Comparison of ENCODE assay signal across 9 mouse cellular contexts in the genomic region with DNA sequence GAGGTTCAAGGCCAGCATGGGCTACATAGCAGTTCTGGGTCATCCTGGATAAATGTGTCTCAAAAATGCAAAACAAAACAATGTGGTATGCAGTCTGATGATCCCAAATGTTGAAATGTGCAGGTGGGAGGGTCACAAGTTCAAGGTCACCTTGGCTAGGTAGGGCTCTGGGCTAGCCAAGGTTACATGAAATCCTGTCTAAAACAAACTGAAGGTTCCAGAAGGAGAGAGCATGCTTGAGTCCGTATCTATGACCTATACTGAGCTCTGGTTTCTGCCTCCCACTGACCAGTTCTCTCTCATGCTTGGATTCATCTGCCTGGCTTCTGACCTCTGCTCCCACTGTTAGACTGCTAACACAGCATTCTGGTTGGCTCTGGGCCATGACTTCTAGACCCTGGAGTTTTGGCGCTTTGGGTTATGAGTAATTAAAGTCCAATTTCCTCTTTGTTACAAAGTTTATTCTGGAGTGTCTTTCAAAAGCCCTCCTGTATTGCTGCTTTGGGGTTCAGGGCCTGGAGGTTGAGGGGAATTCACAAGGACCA. TPM values are rescaled to one million over a fixed set of nuclear protein-coding genes. Genes with fewer than 3 reads are reported as not detected.
DNase-seq lines count a peak whose midpoint lies in the region; ATAC-seq and TF ChIP-seq lines count a peak whose summit lies in the region.
"Had no signal": no experiment of that assay in that cellular context is flagged by ENCODE, and none has a peak within 500 bp of the region (broad histone marks: within the 10 kb centered on the region; RNA-seq: fewer than 3 reads in every experiment).

No protein-coding gene starts in this region.

- H3K4me1 ChIP-seq in lung, embryonic 16.5 days (replicated peaks; ENCODE audit: control insufficient read depth, insufficient read depth, low read length): peaks cover 63% of the 10 kb centered on the region

- no peaks in the 10 kb centered on the region for H3K36me3 ChIP-seq in lung, embryonic 16.5 days (ENCODE audit: control insufficient read depth, insufficient read depth, low read length)

- no peak overlapping the region for H3K4me3 ChIP-seq in gastrocnemius, adult 2 months
- no peak overlapping the region for H3K4me3 ChIP-seq in lung, embryonic 16.5 days (ENCODE audit: low read length)

- intact Hi-C loops in gastrocnemius, adult 2 months (cut with DNase I): no loop called here

- H3K27me3 ChIP-seq in lung, embryonic 16.5 days (ENCODE audit: control insufficient read depth, insufficient read depth, low read depth, low read length): no peaks in the 10 kb centered on the region

- DNase-seq in gastrocnemius, adult 2 months: peak; percentile 49
- DNase-seq in gastrocnemius, postnatal 4 days (ENCODE audit: low spot score in 2 of 2): no peak
- peak; percentile 41 for DNase-seq in NIH3T3 (ENCODE audit: low read depth)
- peak; percentile 97 for DNase-seq in kidney, adult 9 months
- no peak for DNase-seq in embryo, embryonic 11 days
- no peak for DNase-seq in urinary bladder, postnatal 14 days (ENCODE audit: low spot score)
- DNase-seq: layer of hippocampus, postnatal 36 days had no signal

- peak overlapping the region; percentile 61 for H3K27ac ChIP-seq in gastrocnemius, adult 2 months
- H3K27ac ChIP-seq in lung, embryonic 16.5 days (ENCODE audit: low read length): peak overlapping the region; percentile 88

- H3K4me2 ChIP-seq in lung, embryonic 16.5 days (ENCODE audit: low read depth, low read length): no peak overlapping the region

- TF ChIP-seq CTCF in gastrocnemius, adult 2 months (IDR thresholded peaks at IDR 0.05): no peak

- 29% methylated on average over 2 of the region's 2 CpGs for WGBS in lung, embryonic 16.5 days

- ATAC-seq in lung, embryonic 16.5 days (ENCODE audit: low read depth): no peak
- ATAC-seq in granulocyte monocyte progenitor cell, adult 5-6 weeks (replicated peaks; ENCODE audit: poor library complexity, severe bottlenecking): no peak

- no peak overlapping the region; the same call in 1 of the 2 replicates for H3K9ac ChIP-seq in lung, embryonic 16.5 days (ENCODE audit: low read length)

- H3K9me3 ChIP-seq in lung, embryonic 16.5 days (ENCODE audit: control insufficient read depth, low read length): no peaks in the 10 kb centered on the region

RNA-seq across cellular contexts. Expression of gene Tk1, which starts 3.9 kb away (rescaled TPM):
- total RNA-seq in gastrocnemius, adult 2 months (2021): 1 to 10 TPM; 2.5 to 2.8 TPM
- 10 to 100 TPM; 38.4 to 43.9 TPM for total RNA-seq in gastrocnemius, postnatal 4 days (2021)
- 130 and 131 TPM in 2 replicates for polyA plus RNA-seq in lung, embryonic 16.5 days (2015; fragmentation: Nextera tagmentation; extraction: Ambion mirVana)
- 198 and 208 TPM in 2 replicates for total RNA-seq in granulocyte monocyte progenitor cell, adult 5-6 weeks (2014; fragmentation: Nextera tagmentation)
- 90.8 and 105 TPM in 2 replicates for total RNA-seq in granulocyte monocyte progenitor cell, adult 5-6 weeks (2017)

RNA-seq across cellular contexts. Expression of gene Afmid, which starts 4.0 kb away (rescaled TPM):
- 1 to 10 TPM; 3.1 to 3.3 TPM for total RNA-seq in gastrocnemius, adult 2 months (2021)
- 1 to 10 TPM; 6.1 to 9.6 TPM for total RNA-seq in gastrocnemius, postnatal 4 days (2021)
- polyA plus RNA-seq in lung, embryonic 16.5 days (2015; fragmentation: Nextera tagmentation; extraction: Ambion mirVana): 4.9 and 5.4 TPM in 2 replicates
- 7.5 and 9.0 TPM in 2 replicates for total RNA-seq in granulocyte monocyte progenitor cell, adult 5-6 weeks (2014; fragmentation: Nextera tagmentation)
- total RNA-seq in granulocyte monocyte progenitor cell, adult 5-6 weeks (2017): 1.4 and 1.9 TPM in 2 replicates

RNA-seq across cellular contexts. Expression of gene Birc5, which starts 19.3 kb away (rescaled TPM):
- total RNA-seq in gastrocnemius, adult 2 months (2021): not detected
- 10 to 100 TPM; 23.2 to 25.2 TPM for total RNA-seq in gastrocnemius, postnatal 4 days (2021)
- polyA plus RNA-seq in lung, embryonic 16.5 days (2015; fragmentation: Nextera tagmentation; extraction: Ambion mirVana): 312 and 336 TPM in 2 replicates
- total RNA-seq in granulocyte monocyte progenitor cell, adult 5-6 weeks (2014; fragmentation: Nextera tagmentation): 93.9 and 128 TPM in 2 replicates
- 200 and 221 TPM in 2 replicates for total RNA-seq in granulocyte monocyte progenitor cell, adult 5-6 weeks (2017)

RNA-seq across cellular contexts. Expression of gene Gm20708, which starts 20.3 kb away (rescaled TPM):
- total RNA-seq in gastrocnemius, adult 2 months (2021): 1 to 10 TPM in 1 of 2 experiments, under 1 TPM in 1; 0.86 to 1.6 TPM
- 1 to 10 TPM; 3.3 to 3.6 TPM for total RNA-seq in gastrocnemius, postnatal 4 days (2021)
- polyA plus RNA-seq in lung, embryonic 16.5 days (2015; fragmentation: Nextera tagmentation; extraction: Ambion mirVana): 0.13 and 0.14 TPM in 2 replicates
- 0.53 and 0.99 TPM in 2 replicates for total RNA-seq in granulocyte monocyte progenitor cell, adult 5-6 weeks (2014; fragmentation: Nextera tagmentation)
- 0.30 TPM in 1 of 2 replicates, not detected in the other for total RNA-seq in granulocyte monocyte progenitor cell, adult 5-6 weeks (2017)

RNA-seq across cellular contexts. Expression of gene Syngr2, which starts 20.3 kb away (rescaled TPM):
- total RNA-seq in gastrocnemius, adult 2 months (2021): 100 to 1,000 TPM; 169 to 173 TPM
- total RNA-seq in gastrocnemius, postnatal 4 days (2021): 10 to 100 TPM; 87.9 to 88.6 TPM
- 79.5 and 87.7 TPM in 2 replicates for polyA plus RNA-seq in lung, embryonic 16.5 days (2015; fragmentation: Nextera tagmentation; extraction: Ambion mirVana)
- total RNA-seq in granulocyte monocyte progenitor cell, adult 5-6 weeks (2014; fragmentation: Nextera tagmentation): 225 and 281 TPM in 2 replicates
- total RNA-seq in granulocyte monocyte progenitor cell, adult 5-6 weeks (2017): 152 and 176 TPM in 2 replicates

Comparison
In these comparisons a context has a peak if more than half of its experiments do, and no peak if none do; other contexts are left out.
1. DNase-seq: peak in gastrocnemius, adult 2 months (single experiment), NIH3T3 (single experiment) and kidney, adult 9 months (single experiment); none in gastrocnemius, postnatal 4 days (0 of 2), embryo, embryonic 11 days (single experiment) and urinary bladder, postnatal 14 days (single experiment).
2. RNA of gene Tk1, which starts 3.9 kb away (total RNA-seq): 90.8 to 208 TPM in granulocyte monocyte progenitor cell, adult 5-6 weeks and 38.4 to 43.9 TPM in gastrocnemius, postnatal 4 days; 2.5 to 2.8 TPM in gastrocnemius, adult 2 months; every median in the first group is over 10 times any median in the second.
3. RNA of gene Birc5, which starts 19.3 kb away (total RNA-seq): 93.9 to 221 TPM in granulocyte monocyte progenitor cell, adult 5-6 weeks and 23.2 to 25.2 TPM in gastrocnemius, postnatal 4 days; not detected in gastrocnemius, adult 2 months; every median in the first group is over 10 times any median in the second.